Mouse (Mus musculus): Measurements from ENCODE around the gene Ube2i.

DNA sequence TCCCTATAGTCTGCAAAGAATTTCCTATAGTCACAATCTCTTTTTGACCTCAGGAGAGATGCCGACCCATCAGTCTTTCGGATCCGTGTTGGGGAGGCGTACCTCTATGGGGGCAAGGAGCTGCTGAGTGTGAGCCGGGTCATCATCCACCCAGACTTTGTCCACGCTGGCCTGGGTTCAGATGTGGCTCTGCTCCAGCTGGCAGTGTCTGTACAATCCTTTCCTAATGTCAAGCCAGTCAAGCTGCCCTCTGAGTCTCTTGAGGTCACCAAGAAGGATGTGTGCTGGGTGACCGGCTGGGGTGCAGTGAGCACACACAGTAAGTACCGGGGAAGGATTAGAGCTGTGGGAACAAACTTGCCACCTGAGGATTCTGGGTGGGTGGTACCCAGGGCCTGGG is 46.4 kb upstream of the Ube2i start:
- TF ChIP-seq CTCF (IDR thresholded peaks at IDR 0.05; ENCODE audit: control insufficient read depth, insufficient read depth, insufficient replicate concordance, low read depth, low read length) (no peak), POLR2A (IDR thresholded peaks at IDR 0.05; ENCODE audit: control insufficient read depth, low read depth, low read length) (no peak)

Data from testis, adult 2 months (tissue).